Mouse (Mus musculus): ENCODE measurements around the gene Wbp2. TPM values are rescaled to one million over a fixed set of nuclear protein-coding genes. Genes with fewer than 3 reads are reported as not detected.

Wbp2 gene
- 285 and 304 TPM in 2 replicates for polyA plus RNA-seq (2021; fragmentation: Nextera tagmentation)
- long read RNA-seq, experiment 1, transcript Wbp2-201 (8 exons, 1,826 nt) = major isoform, 197 of 393 reads
- long read RNA-seq, experiment 1, transcript Wbp2-202 (7 exons, 1,012 nt) = minor isoform, 134 of 393 reads
- long read RNA-seq, experiment 1, partial matches to known transcripts = 10 of 393 reads
- long read RNA-seq, experiment 1, other reads (novel, unspliced or antisense) = 50 of 393 reads
- long read RNA-seq, experiment 2, transcript Wbp2-202 (7 exons, 1,012 nt) = minor isoform, 499 of 2,158 reads
- long read RNA-seq, experiment 2, transcript Wbp2-201 (8 exons, 1,826 nt) = major isoform, 1,548 of 2,158 reads
- long read RNA-seq, experiment 2, partial matches to known transcripts = 36 of 2,158 reads
- long read RNA-seq, experiment 2, other reads (novel, unspliced or antisense) = 68 of 2,158 reads

DNA sequence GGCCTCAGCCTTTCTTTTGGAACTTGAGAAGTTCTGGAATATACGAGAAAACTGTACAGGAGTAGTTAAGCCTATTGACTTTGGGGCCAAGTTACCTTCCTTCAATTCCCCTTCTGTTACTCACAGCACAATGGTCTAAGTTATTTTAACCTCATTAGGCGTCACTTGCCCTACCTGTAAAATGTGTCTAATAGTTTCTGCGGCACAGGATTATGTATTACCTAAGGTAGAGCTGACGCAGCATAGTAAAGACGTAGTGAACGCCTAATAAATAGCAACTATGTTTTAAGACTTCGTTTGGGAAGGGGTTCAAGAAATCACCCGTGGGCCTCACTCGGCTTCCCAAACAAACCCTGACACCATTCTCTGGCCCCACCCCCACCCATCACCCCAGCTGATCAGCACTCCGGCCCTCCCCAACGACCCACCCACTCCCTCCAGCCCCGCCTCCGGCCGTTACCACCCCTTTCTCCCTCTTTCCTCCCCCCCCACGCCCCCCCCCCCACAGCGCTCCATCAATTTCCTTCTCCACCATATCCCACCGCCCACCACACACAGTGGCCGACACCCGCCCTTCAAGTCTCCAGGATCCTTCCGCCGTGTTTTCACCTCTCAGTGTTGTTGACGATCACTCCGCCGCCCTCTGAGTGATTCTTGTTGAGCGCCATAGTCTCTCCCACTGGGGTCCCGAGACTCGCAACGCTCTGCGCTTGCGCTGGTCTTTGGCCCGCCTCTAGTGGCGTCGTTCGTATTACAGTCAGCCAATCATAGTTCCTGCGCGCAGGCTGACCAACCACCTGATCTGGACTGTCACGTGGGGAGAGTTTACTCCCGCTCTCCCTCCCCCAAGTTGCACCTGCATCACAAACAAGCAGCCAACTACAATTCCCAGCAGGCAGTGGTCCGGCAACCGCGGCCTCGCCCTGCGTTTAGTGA, at the start of gene Wbp2:
Wbp2 (minus strand) TSS at position 738 of the 936 bp plus-strand sequence.

GRCm38 (mm10) chr11:116130488-116131205, 43.9 kb upstream of the Wbp2 start, which contains the start of gene Trim65:
Gene Trim65 (minus strand): TSS chr11:116131128.

GRCm38 (mm10) chr11:116127156-116127980, 40.6 kb upstream of the Wbp2 start, which contains the start of gene Trim47:
Gene Trim47 (minus strand): TSS chr11:116127210.

DNA sequence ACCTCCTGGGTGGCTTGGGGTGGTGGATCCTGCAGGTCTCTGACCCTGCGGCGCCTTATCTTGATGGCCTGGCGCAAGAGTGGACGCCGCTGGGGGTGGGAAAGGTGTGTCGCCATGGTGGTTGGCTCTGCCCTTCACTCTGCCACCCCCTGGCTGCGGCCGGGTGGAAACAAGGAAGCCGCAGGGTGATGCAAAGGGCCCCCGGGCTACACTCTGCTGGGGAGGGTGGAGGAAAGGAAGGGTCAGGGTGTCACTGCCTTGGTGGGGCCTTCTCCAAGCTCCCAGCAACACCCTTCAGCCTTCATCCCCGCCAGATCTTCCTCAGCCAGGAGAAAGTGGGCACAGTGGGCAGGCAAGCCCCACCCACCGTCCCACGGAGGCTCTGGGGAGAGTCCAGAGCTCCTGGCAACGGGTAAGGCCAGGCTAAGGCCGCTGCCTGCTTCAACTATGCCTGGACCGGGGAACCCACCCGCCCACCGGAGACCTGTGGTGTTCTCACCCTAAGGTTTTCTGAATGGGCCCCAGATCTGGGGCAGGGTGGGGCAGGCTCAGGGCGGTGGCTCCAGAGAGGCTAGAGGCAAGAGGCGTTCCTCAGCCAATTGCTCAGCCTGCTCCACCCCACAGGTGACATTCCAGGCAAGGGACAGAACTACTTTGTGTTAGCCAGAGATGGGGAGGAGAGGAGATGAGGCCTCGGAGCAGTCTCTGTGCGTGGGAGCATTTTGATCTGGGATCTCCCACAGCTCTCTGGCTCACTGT, 9.2 kb downstream of the Wbp2 start, which contains the start of gene Unc13d:
Unc13d (minus strand) TSS at position 516 of the 759 bp plus-strand sequence.

GRCm38 (mm10) chr11:116030088-116030897, 56.5 kb downstream of the Wbp2 start, which contains the start of gene Unk:
Gene Unk (plus strand): TSS chr11:116030322.

Other genes with a start within 250 kb of the Wbp2 start
- gene Myo15b, start 228.6 kb downstream of the Wbp2 start, polyA plus RNA-seq (2021; fragmentation: Nextera tagmentation) = 0.23 and 0.24 TPM in 2 replicates
- 3.2 and 7.6 TPM in 2 replicates for gene Smim5, start 187.0 kb downstream of the Wbp2 start, polyA plus RNA-seq (2021; fragmentation: Nextera tagmentation)
- 0.15 TPM in 1 of 2 replicates, not detected in the other for gene Smim6, start 175.0 kb downstream of the Wbp2 start, polyA plus RNA-seq (2021; fragmentation: Nextera tagmentation)
- 32.7 and 36.5 TPM in 2 replicates for gene Sap30bp, start 153.7 kb downstream of the Wbp2 start, polyA plus RNA-seq (2021; fragmentation: Nextera tagmentation)
- gene Recql5, start 153.5 kb downstream of the Wbp2 start, polyA plus RNA-seq (2021; fragmentation: Nextera tagmentation) = 5.4 and 5.5 TPM in 2 replicates
- gene Itgb4, start 112.3 kb downstream of the Wbp2 start, polyA plus RNA-seq (2021; fragmentation: Nextera tagmentation) = 3.2 and 5.2 TPM in 2 replicates
- 24.3 and 24.9 TPM in 2 replicates for gene Galk1, start 74.3 kb downstream of the Wbp2 start, polyA plus RNA-seq (2021; fragmentation: Nextera tagmentation)
- gene H3f3b, start 59.0 kb downstream of the Wbp2 start, polyA plus RNA-seq (2021; fragmentation: Nextera tagmentation) = 331 and 336 TPM in 2 replicates
- 6.5 and 9.1 TPM in 2 replicates for gene Unk, start 56.7 kb downstream of the Wbp2 start, polyA plus RNA-seq (2021; fragmentation: Nextera tagmentation)
- gene Unc13d, start 9.0 kb downstream of the Wbp2 start, polyA plus RNA-seq (2021; fragmentation: Nextera tagmentation) = 1.4 TPM in 2 replicates
- gene Trim47, start 40.2 kb upstream of the Wbp2 start, polyA plus RNA-seq (2021; fragmentation: Nextera tagmentation) = 3.4 and 4.0 TPM in 2 replicates
- 1.7 and 1.8 TPM in 2 replicates for gene Trim65, start 44.1 kb upstream of the Wbp2 start, polyA plus RNA-seq (2021; fragmentation: Nextera tagmentation)
- gene Mrpl38, start 51.9 kb upstream of the Wbp2 start, polyA plus RNA-seq (2021; fragmentation: Nextera tagmentation) = 70.8 and 78.4 TPM in 2 replicates
- 21.4 and 25.0 TPM in 2 replicates for gene Fbf1, start 81.2 kb upstream of the Wbp2 start, polyA plus RNA-seq (2021; fragmentation: Nextera tagmentation)
- gene Ten1, start 111.9 kb upstream of the Wbp2 start, polyA plus RNA-seq (2021; fragmentation: Nextera tagmentation) = 106 and 115 TPM in 2 replicates
- gene Acox1, start 112.0 kb upstream of the Wbp2 start, polyA plus RNA-seq (2021; fragmentation: Nextera tagmentation) = 85.6 and 87.9 TPM in 2 replicates
- gene Evpl, start 151.1 kb upstream of the Wbp2 start, polyA plus RNA-seq (2021; fragmentation: Nextera tagmentation) = 0.38 and 0.49 TPM in 2 replicates
- 29.3 and 32.2 TPM in 2 replicates for gene Srp68, start 187.2 kb upstream of the Wbp2 start, polyA plus RNA-seq (2021; fragmentation: Nextera tagmentation)
- gene Galr2, start 193.9 kb upstream of the Wbp2 start, polyA plus RNA-seq (2021; fragmentation: Nextera tagmentation) = 0.18 and 0.33 TPM in 2 replicates
- 45.3 and 58.0 TPM in 2 replicates for gene Exoc7, start 220.2 kb upstream of the Wbp2 start, polyA plus RNA-seq (2021; fragmentation: Nextera tagmentation)
- gene Foxj1, start 248.4 kb upstream of the Wbp2 start, polyA plus RNA-seq (2021; fragmentation: Nextera tagmentation) = 2.8 and 4.0 TPM in 2 replicates

All from layer of hippocampus, adult 6 months (tissue).